Mouse (Mus musculus) liver, embryonic 13.5 days (tissue): Measurements from ENCODE around the gene Diras2. TPM values are rescaled to one million over a fixed set of nuclear protein-coding genes. Genes with fewer than 3 reads are reported as not detected.

Experiments
- ATAC-seq: fragments of 200-750 bp; cut with Nextera tagmentation; 2 replicates; pipeline ENCODE4 v1.8.0; 2017; ENCODE audit warnings: low read depth, mild to moderate bottlenecking, moderate number of reproducible peaks, moderate library complexity
- DNase-seq: peaks from one replicate; pipeline ENCODE4 v3.0.0; 2022
- H3K27ac ChIP-seq: fragments of 300-500 bp; sonication (generic); 2 replicates; pipeline ENCODE4 v1.5.1; 2015; ENCODE audit warnings: moderate library complexity, mild to moderate bottlenecking, inconsistent platforms
- H3K27me3 ChIP-seq: fragments of 300-500 bp; sonication (generic); 2 replicates; pipeline ENCODE4 v1.6.1; 2015; ENCODE audit warnings: mild to moderate bottlenecking, inconsistent platforms
- H3K36me3 ChIP-seq: fragments of 300-500 bp; sonication (generic); 2 replicates; pipeline ENCODE4 v1.6.1; 2015; ENCODE audit warnings: mild to moderate bottlenecking, inconsistent platforms
- H3K4me1 ChIP-seq: fragments of 300-500 bp; sonication (generic); replicated peaks from 2 replicates; pipeline ENCODE4 v1.6.1; 2015; ENCODE audit warnings: inconsistent platforms
- H3K4me2 ChIP-seq: fragments of 300-500 bp; sonication (generic); 2 replicates; pipeline ENCODE4 v1.6.1; 2015; ENCODE audit warnings: inconsistent platforms, mild to moderate bottlenecking, moderate library complexity
- H3K4me3 ChIP-seq: fragments of 300-500 bp; sonication (generic); replicated peaks from 2 replicates; pipeline ENCODE4 v1.5.1; 2015; ENCODE audit warnings: mild to moderate bottlenecking, inconsistent platforms
- H3K9ac ChIP-seq: fragments of 300-500 bp; sonication (generic); 2 replicates; pipeline ENCODE4 v1.6.1; 2015; ENCODE audit warnings: mild to moderate bottlenecking, inconsistent platforms
- H3K9me3 ChIP-seq: fragments of 300-500 bp; sonication (generic); replicated peaks from 2 replicates; pipeline ENCODE4 v1.6.1; 2016; ENCODE audit warnings: inconsistent platforms
- WGBS: fragments of 180-500 bp; shearing (Covaris S2); methylation state at CpG from one replicate; pipeline ENCODE4 v1.1.7; 2015; ENCODE audit not compliant: insufficient replicate concordance; 5-methylcytosine and 5-hydroxymethylcytosine counted together
- polyA plus RNA-seq: library from polyadenylated mRNA; unstranded; fragments of >200 nt; fragmentation: Nextera tagmentation; extraction: Ambion mirVana; gene quantifications from 2 replicates; pipeline ENCODE4 v1.2.1, GENCODE M21; 2015

Gene Diras2
- polyA plus RNA-seq, 1 experiment from 2014 or later, result 0.09 TPM

GRCm38 (mm10) chr13:52481786-52482185 is 49.3 kb downstream of the Diras2 start:
- no peaks in the 10 kb centered on the region for H3K27me3 ChIP-seq
- no peak overlapping the region for H3K4me2 ChIP-seq
- WGBS, result 48% methylated on average over 2 of the region's 2 CpGs
- H3K27ac ChIP-seq, result no peak overlapping the region
- no peak overlapping the region for H3K4me3 ChIP-seq
- DNase-seq (no peak), ATAC-seq (no peak)
- H3K36me3 ChIP-seq, result no peaks in the 10 kb centered on the region
- H3K9me3 ChIP-seq, result no peaks in the 10 kb centered on the region
- no peak overlapping the region for H3K9ac ChIP-seq
- H3K4me1 ChIP-seq, result no peaks in the 10 kb centered on the region

- 81% methylated on average over 5 of the region's 5 CpGs for WGBS
Measured at GRCm38 (mm10) chr13:52479146-52479545, 51.9 kb downstream of the Diras2 start.

DNA sequence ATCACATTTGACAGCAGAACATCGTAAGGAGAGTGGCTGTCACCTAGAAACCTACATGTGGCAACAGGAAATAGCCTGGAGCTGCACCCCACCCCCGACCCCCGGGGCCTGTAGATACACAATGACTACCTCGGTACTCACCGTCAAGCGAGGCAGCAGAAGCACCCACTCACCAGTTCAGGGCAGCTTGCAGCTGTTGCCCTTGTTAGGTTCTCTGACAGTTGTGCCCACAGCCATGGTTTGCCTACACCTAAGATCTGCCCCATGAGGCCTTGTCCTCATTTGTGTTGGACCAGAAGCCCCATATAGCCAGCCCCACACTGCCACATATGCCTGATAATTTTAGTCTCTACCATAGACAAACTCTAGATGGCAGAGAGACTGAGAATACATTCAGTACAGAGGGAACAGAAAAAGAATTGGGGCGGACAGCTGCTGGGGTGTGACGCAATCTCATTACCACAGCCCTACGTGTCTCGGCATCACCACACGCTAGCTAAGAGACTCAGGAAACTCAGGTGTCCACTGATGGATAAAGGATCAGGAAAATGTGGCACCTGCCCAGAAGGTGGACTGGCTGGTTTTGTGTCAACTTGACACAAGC is 54.0 kb downstream of the Diras2 start:
- DNase-seq, result no peak
- no peaks in the 10 kb centered on the region for H3K4me1 ChIP-seq
- H3K9ac ChIP-seq, result no peak overlapping the region
- no peak for ATAC-seq
- H3K27ac ChIP-seq, result no peak overlapping the region
- no peaks in the 10 kb centered on the region for H3K9me3 ChIP-seq
- H3K36me3 ChIP-seq, result no peaks in the 10 kb centered on the region
- no peak overlapping the region for H3K4me2 ChIP-seq
- no peak overlapping the region for H3K4me3 ChIP-seq
- 57% methylated on average over 11 of the region's 11 CpGs for WGBS
- H3K27me3 ChIP-seq, result no peaks in the 10 kb centered on the region

More at GRCm38 (mm10) chr13:52479146-52479545, 51.9 kb downstream of the Diras2 start:
- no peaks in the 10 kb centered on the region for H3K4me1 ChIP-seq
- no peak overlapping the region for H3K4me3 ChIP-seq
- no peak overlapping the region for H3K4me2 ChIP-seq
- no peak overlapping the region for H3K27ac ChIP-seq
- no peaks in the 10 kb centered on the region for H3K27me3 ChIP-seq
- H3K36me3 ChIP-seq, result no peaks in the 10 kb centered on the region
- DNase-seq (no peak), ATAC-seq (no peak)
- H3K9me3 ChIP-seq, result no peaks in the 10 kb centered on the region
- no peak overlapping the region for H3K9ac ChIP-seq

DNA sequence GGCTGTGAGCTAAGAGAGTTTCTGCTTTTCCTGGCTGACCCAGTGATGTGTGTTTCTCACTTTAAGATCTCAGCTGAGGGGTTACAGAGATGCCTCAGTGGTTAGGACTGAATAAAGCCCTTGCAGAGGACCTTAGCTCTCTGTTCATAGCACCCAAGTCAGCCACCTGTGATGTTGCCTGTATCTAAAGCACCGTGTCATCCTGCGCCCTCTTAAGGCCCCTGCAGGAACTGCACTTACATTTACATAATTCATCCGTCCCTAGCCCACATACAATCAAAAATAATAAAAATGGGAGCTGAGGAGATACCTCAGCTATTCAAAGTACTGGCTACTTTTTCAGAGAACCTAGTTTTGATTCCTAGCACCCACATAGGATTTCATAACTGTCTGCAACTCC is 54.9 kb downstream of the Diras2 start:
- ATAC-seq, result no peak
- 44% methylated on average over 3 of the region's 3 CpGs for WGBS
- Histone ChIP-seq H3K36me3 (no peaks in the 10 kb centered on the region), H3K27me3 (no peaks in the 10 kb centered on the region), H3K4me1 (no peaks in the 10 kb centered on the region), H3K4me3 (no peak overlapping the region), H3K27ac (no peak overlapping the region), H3K4me2 (no peak overlapping the region), H3K9ac (no peak overlapping the region), H3K9me3 (no peaks in the 10 kb centered on the region)
- peak; percentile 1 for DNase-seq

DNA sequence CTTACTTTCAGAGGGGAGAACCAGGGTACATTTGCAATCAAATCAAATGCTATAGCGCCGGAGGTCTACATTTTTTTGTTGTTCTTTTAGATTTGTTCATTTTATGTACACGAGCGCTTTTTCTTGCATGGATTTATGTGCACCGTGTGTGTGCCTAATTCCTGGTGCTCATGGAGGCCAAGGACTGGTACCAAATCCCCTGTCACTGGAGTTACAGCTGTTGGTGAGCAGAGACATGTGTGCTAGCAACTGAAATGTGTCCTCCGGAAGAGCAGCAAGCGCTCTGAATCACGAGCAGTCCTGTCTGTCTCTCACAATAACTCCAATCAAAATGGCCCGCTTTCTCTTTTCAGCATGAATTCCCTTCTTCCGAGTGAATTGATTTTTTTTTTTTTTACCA is 55.8 kb downstream of the Diras2 start:
- no peaks in the 10 kb centered on the region for H3K4me1 ChIP-seq
- WGBS, result 80% methylated on average over 10 of the region's 10 CpGs
- ATAC-seq, result no peak

DNA sequence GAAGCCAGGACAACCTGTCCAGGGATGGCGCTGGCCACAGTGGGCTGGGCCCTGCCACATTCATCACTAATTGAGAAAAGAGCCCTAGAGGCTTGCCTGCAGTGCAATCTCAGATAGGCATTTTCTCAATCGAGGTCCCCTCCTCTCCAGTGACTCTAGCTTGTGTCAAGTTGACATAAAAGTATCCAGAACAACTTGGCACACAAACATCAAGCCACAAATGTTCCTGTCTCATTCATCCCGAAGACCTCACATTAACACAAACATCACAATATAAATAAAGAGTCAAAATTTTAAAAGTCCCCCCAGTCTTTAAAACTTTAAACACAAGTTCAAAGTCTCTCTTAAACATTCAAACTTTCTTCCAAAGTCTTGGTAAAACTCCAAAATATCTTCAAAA is 56.3 kb downstream of the Diras2 start:
- no peaks in the 10 kb centered on the region for H3K36me3 ChIP-seq
- no peaks in the 10 kb centered on the region for H3K27me3 ChIP-seq
- WGBS, result 56% methylated on average over 3 of the region's 3 CpGs
- no peak overlapping the region for H3K4me2 ChIP-seq
- H3K4me1 ChIP-seq, result no peaks in the 10 kb centered on the region
- H3K9ac ChIP-seq, result no peak overlapping the region
- ATAC-seq (no peak), DNase-seq (no peak)
- no peak overlapping the region for H3K27ac ChIP-seq
- no peak overlapping the region for H3K4me3 ChIP-seq
- no peaks in the 10 kb centered on the region for H3K9me3 ChIP-seq

More for the DNA sequence above, 55.8 kb downstream of the Diras2 start:
- H3K4me3 ChIP-seq, result no peak overlapping the region
- H3K9me3 ChIP-seq, result no peaks in the 10 kb centered on the region
- DNase-seq, result no peak
- H3K27me3 ChIP-seq, result no peaks in the 10 kb centered on the region
- H3K9ac ChIP-seq, result no peak overlapping the region
- H3K4me2 ChIP-seq, result no peak overlapping the region
- H3K36me3 ChIP-seq, result no peaks in the 10 kb centered on the region
- H3K27ac ChIP-seq, result no peak overlapping the region

DNA sequence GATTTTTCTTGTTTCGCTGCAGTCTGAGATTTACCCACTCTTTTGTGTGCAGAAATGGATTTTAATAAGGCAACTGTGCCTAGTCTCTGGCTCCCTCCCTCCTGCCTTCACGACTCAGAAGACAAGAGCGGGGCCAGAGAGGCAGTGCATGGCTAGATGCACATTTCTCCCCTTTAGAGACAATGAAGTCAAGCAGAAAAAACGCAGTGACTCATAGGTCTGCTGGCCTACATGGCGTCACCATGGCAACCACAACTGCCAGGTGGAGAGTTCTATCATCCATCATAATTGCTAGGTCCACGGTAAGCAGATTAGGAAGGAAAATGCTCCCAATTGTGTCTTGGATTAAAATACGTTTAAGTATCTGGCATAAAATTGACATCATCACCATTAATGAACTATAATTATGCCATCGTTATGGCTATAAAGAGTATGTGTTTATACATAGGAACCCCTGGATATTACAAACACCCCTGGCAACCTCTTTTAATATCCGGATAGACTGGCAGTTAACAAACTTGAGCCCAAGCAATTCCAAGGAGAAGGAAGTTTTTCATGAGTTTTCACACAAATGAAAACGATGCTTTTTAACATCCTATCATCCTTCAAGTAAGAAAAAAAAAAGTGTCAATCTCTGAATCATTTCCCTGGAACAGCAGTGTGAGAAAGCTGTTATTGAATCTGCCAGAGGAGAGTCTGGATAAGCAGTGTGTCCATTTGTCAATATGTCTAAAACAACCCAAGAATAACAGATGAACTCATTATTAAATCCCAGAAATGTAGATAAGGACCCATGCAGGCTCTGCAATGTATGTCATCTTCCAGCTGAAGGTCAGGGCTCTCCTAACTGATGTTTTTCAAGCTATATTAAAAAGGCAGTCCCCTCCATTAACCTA is 61.0 kb downstream of the Diras2 start:
- H3K4me2 ChIP-seq, result no peak overlapping the region
- ATAC-seq (no peak), DNase-seq (no peak)

GRCm38 (mm10) chr13:52465141-52465540 is 65.9 kb downstream of the Diras2 start:
- 65% methylated on average over 6 of the region's 6 CpGs for WGBS
- Histone ChIP-seq H3K36me3 (no peaks in the 10 kb centered on the region), H3K9ac (no peak overlapping the region), H3K27ac (no peak overlapping the region), H3K4me3 (no peak overlapping the region), H3K4me1 (no peaks in the 10 kb centered on the region), H3K4me2 (no peak overlapping the region), H3K9me3 (no peaks in the 10 kb centered on the region), H3K27me3 (no peaks in the 10 kb centered on the region)
- DNase-seq (no peak), ATAC-seq (no peak)

More for the DNA sequence above, 61.0 kb downstream of the Diras2 start:
- no peak overlapping the region for H3K27ac ChIP-seq
- no peaks in the 10 kb centered on the region for H3K4me1 ChIP-seq
- 62% methylated on average over 10 of the region's 10 CpGs for WGBS
- H3K4me3 ChIP-seq, result no peak overlapping the region
- H3K9me3 ChIP-seq, result no peaks in the 10 kb centered on the region
- H3K27me3 ChIP-seq, result no peaks in the 10 kb centered on the region
- H3K9ac ChIP-seq, result no peak overlapping the region
- H3K36me3 ChIP-seq, result no peaks in the 10 kb centered on the region

DNA sequence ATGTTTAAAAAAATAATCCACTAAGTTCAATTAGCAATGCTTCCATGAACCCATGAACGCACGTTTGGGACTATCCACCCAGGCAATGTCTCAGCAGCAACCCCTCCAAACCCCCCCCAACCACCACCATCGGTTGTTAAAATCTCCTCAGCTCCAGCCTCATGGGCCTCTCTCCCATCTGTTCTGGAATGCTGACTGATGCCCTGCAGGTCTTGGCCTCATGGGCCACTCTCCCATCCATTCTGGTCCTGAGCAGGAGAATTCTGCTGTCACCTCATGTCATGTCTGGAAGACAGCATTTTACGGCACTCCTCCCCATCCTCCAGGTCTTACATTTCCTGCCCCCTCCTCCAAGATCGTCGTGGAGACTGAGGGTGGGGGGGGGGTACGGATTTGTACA is 71.1 kb downstream of the Diras2 start:
- Histone ChIP-seq H3K27ac (no peak overlapping the region), H3K27me3 (no peaks in the 10 kb centered on the region), H3K4me2 (no peak overlapping the region), H3K4me3 (no peak overlapping the region), H3K9ac (no peak overlapping the region), H3K36me3 (no peaks in the 10 kb centered on the region), H3K4me1 (no peaks in the 10 kb centered on the region), H3K9me3 (no peaks in the 10 kb centered on the region)
- ATAC-seq (no peak), DNase-seq (no peak)
- WGBS, result 69% methylated on average over 7 of the region's 7 CpGs

DNA sequence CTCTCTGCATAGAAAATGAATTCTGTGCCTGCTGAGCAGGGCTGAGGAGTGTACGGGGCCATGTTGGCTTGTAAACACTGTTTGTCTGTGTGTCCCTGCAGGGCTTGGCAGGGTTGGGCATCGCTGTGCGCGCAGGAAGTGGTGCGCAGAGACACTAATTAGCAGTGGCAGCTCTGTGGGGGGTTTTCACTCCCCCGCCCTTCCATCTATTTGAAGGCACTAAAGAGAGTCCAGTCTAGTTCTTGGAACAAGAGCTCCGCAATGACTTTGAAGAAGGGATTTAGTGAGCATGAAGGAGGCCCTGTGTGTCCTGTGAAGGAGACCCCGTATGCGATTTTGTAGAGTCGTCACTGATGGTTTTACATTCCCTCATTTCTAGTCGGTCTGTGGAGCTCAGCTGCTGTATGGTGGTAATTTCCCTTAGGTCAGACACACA is 73.2 kb downstream of the Diras2 start:
- H3K4me2 ChIP-seq, result no peak overlapping the region
- WGBS, result 77% methylated on average over 11 of the region's 11 CpGs

GRCm38 (mm10) chr13:52457177-52457888 is 73.7 kb downstream of the Diras2 start:
- 78% methylated on average over 15 of the region's 15 CpGs for WGBS
- Histone ChIP-seq H3K9me3 (no peaks in the 10 kb centered on the region), H3K36me3 (no peaks in the 10 kb centered on the region), H3K27me3 (no peaks in the 10 kb centered on the region), H3K4me1 (no peaks in the 10 kb centered on the region), H3K9ac (no peak overlapping the region), H3K4me3 (no peak overlapping the region), H3K4me2 (no peak overlapping the region), H3K27ac (no peak overlapping the region)
- no peak for DNase-seq
- ATAC-seq, result no peak

More for the DNA sequence above, 73.2 kb downstream of the Diras2 start:
- DNase-seq (no peak), ATAC-seq (no peak)
- no peaks in the 10 kb centered on the region for H3K36me3 ChIP-seq
- no peaks in the 10 kb centered on the region for H3K9me3 ChIP-seq
- no peak overlapping the region for H3K9ac ChIP-seq
- no peak overlapping the region for H3K4me3 ChIP-seq
- no peaks in the 10 kb centered on the region for H3K4me1 ChIP-seq
- H3K27ac ChIP-seq, result no peak overlapping the region
- H3K27me3 ChIP-seq, result no peaks in the 10 kb centered on the region
